Mouse (Mus musculus) hindbrain, embryonic 11.5 days (tissue): ENCODE data around the gene Ubtd1. TPM values are rescaled to one million over a fixed set of nuclear protein-coding genes. Genes with fewer than 3 reads are reported as not detected.

Experiments used
- ATAC-seq: fragments of 200-750 bp; cut with Nextera tagmentation; 2 replicates; pipeline ENCODE4 v1.8.0; 2017; ENCODE audit warnings: mild to moderate bottlenecking, moderate TSS enrichment, moderate library complexity; ENCODE audit not compliant: low FRiP score
- DNase-seq: peaks from one replicate; pipeline ENCODE4 v3.0.0-alpha.2; 2015; ENCODE audit warnings: low spot score
- H3K27ac ChIP-seq: fragments of 300-500 bp; sonication (generic); 2 replicates; pipeline ENCODE4 v1.5.1; 2014; ENCODE audit warnings: mild to moderate bottlenecking, low read depth, low read length
- H3K27me3 ChIP-seq: fragments of 300-500 bp; sonication (generic); 2 replicates; pipeline ENCODE4 v1.6.1; 2014; ENCODE audit warnings: mild to moderate bottlenecking, low read length, moderate library complexity, mixed read lengths; ENCODE audit not compliant: control insufficient read depth, insufficient read depth
- H3K36me3 ChIP-seq: fragments of 300-500 bp; sonication (generic); 2 replicates; pipeline ENCODE4 v1.6.1; 2014; ENCODE audit warnings: mild to moderate bottlenecking, low read length, moderate library complexity, mixed read lengths; ENCODE audit not compliant: control insufficient read depth, insufficient read depth
- H3K4me1 ChIP-seq: fragments of 300-500 bp; sonication (generic); replicated peaks from 2 replicates; pipeline ENCODE4 v1.6.1; 2014; ENCODE audit warnings: low read length, mixed read lengths; ENCODE audit not compliant: control insufficient read depth, insufficient read depth
- H3K4me2 ChIP-seq: fragments of 300-500 bp; sonication (generic); replicated peaks from 2 replicates; pipeline ENCODE4 v1.6.1; 2014; ENCODE audit warnings: mild to moderate bottlenecking, low read depth, low read length
- H3K4me3 ChIP-seq: fragments of 300-500 bp; sonication (generic); 2 replicates; pipeline ENCODE4 v1.5.1; 2014; ENCODE audit warnings: low read depth, low read length
- H3K9ac ChIP-seq: fragments of 300-500 bp; sonication (generic); 2 replicates; pipeline ENCODE4 v1.6.1; 2014; ENCODE audit warnings: low read depth, low read length
- H3K9me3 ChIP-seq: fragments of 300-500 bp; sonication (generic); 2 replicates; pipeline ENCODE4 v1.6.1; 2016; ENCODE audit warnings: low read length; ENCODE audit not compliant: control insufficient read depth
- WGBS: fragments of 180-500 bp; shearing (Covaris S2); extraction: QIAGEN DNeasy Blood & Tissue Kit; methylation state at CpG from one replicate; pipeline ENCODE4 v1.1.7; 2014; 5-methylcytosine and 5-hydroxymethylcytosine counted together
- polyA plus RNA-seq: library from polyadenylated mRNA; unstranded; fragments of >200 nt; fragmentation: Nextera tagmentation; extraction: Ambion mirVana; gene quantifications from 2 replicates; pipeline ENCODE4 v1.2.1, GENCODE M21; 2014

Gene Ubtd1
- polyA plus RNA-seq, 1 experiment from 2014 or later = 7.7 TPM

GRCm38 (mm10) chr19:41989810-41990209 lies 8.2 kb downstream of the Ubtd1 start:
- Histone ChIP-seq H3K4me3 (no peak overlapping the region), H3K36me3 (no peaks in the 10 kb centered on the region), H3K4me1 (no peaks in the 10 kb centered on the region), H3K4me2 (no peak overlapping the region), H3K9me3 (no peaks in the 10 kb centered on the region), H3K9ac (no peak overlapping the region), H3K27me3 (no peaks in the 10 kb centered on the region), H3K27ac (no peak overlapping the region)
- DNase-seq (no peak), ATAC-seq (no peak)
- WGBS = 85% methylated on average over 6 of the region's 6 CpGs

GRCm38 (mm10) chr19:41991926-41992477 lies 10.4 kb downstream of the Ubtd1 start:
- no peak overlapping the region for H3K4me3 ChIP-seq
- DNase-seq = no peak
- no peaks in the 10 kb centered on the region for H3K4me1 ChIP-seq
- 28% methylated on average over 6 of the region's 6 CpGs for WGBS
- ATAC-seq = no peak
- no peak overlapping the region for H3K4me2 ChIP-seq
- no peaks in the 10 kb centered on the region for H3K27me3 ChIP-seq
- H3K9ac ChIP-seq = no peak overlapping the region
- no peak overlapping the region for H3K27ac ChIP-seq
- no peaks in the 10 kb centered on the region for H3K9me3 ChIP-seq
- H3K36me3 ChIP-seq = no peaks in the 10 kb centered on the region

- Histone ChIP-seq H3K27me3 (no peaks in the 10 kb centered on the region), H3K4me1 (no peaks in the 10 kb centered on the region), H3K27ac (no peak overlapping the region), H3K4me2 (no peak overlapping the region), H3K4me3 (no peak overlapping the region), H3K36me3 (no peaks in the 10 kb centered on the region), H3K9ac (no peak overlapping the region), H3K9me3 (no peaks in the 10 kb centered on the region)
- ATAC-seq = no peak
- no peak for DNase-seq
- WGBS = 93% methylated on average over 2 of the region's 2 CpGs
Observed at GRCm38 (mm10) chr19:41992971-41993370, 11.4 kb downstream of the Ubtd1 start.

- Histone ChIP-seq H3K4me1 (no peaks in the 10 kb centered on the region), H3K27ac (no peak overlapping the region), H3K27me3 (no peaks in the 10 kb centered on the region), H3K36me3 (no peaks in the 10 kb centered on the region), H3K4me2 (no peak overlapping the region), H3K9me3 (no peaks in the 10 kb centered on the region), H3K9ac (no peak overlapping the region), H3K4me3 (no peak overlapping the region)
- ATAC-seq (no peak), DNase-seq (no peak)
- WGBS = 88% methylated on average over 6 of the region's 6 CpGs
Observed at GRCm38 (mm10) chr19:41993484-41993883, 11.9 kb downstream of the Ubtd1 start.

GRCm38 (mm10) chr19:41994023-41994422 lies 12.5 kb downstream of the Ubtd1 start:
- Histone ChIP-seq H3K9ac (no peak overlapping the region), H3K36me3 (no peaks in the 10 kb centered on the region), H3K9me3 (no peaks in the 10 kb centered on the region), H3K27me3 (no peaks in the 10 kb centered on the region), H3K4me1 (no peaks in the 10 kb centered on the region), H3K4me3 (no peak overlapping the region), H3K27ac (no peak overlapping the region), H3K4me2 (no peak overlapping the region)
- 93% methylated on average over 7 of the region's 7 CpGs for WGBS
- no peak for ATAC-seq
- no peak for DNase-seq

GRCm38 (mm10) chr19:41995483-41995882 lies 13.9 kb downstream of the Ubtd1 start:
- Histone ChIP-seq H3K4me2 (no peak overlapping the region), H3K4me1 (no peaks in the 10 kb centered on the region), H3K27ac (no peak overlapping the region), H3K4me3 (no peak overlapping the region), H3K9me3 (no peaks in the 10 kb centered on the region), H3K36me3 (no peaks in the 10 kb centered on the region), H3K9ac (no peak overlapping the region), H3K27me3 (no peaks in the 10 kb centered on the region)
- ATAC-seq (no peak), DNase-seq (no peak)
- 48% methylated on average over 1 of the region's 1 CpGs for WGBS

- Histone ChIP-seq H3K9ac (no peak overlapping the region), H3K36me3 (no peaks in the 10 kb centered on the region), H3K27ac (no peak overlapping the region), H3K4me3 (no peak overlapping the region), H3K9me3 (no peaks in the 10 kb centered on the region), H3K4me1 (no peaks in the 10 kb centered on the region), H3K27me3 (no peaks in the 10 kb centered on the region), H3K4me2 (no peak overlapping the region)
- 89% methylated on average over 10 of the region's 10 CpGs for WGBS
- DNase-seq = no peak
- ATAC-seq = no peak
Observed at GRCm38 (mm10) chr19:41997090-41997489, 15.5 kb downstream of the Ubtd1 start.

- H3K4me1 ChIP-seq = no peaks in the 10 kb centered on the region
- WGBS = 91% methylated on average over 9 of the region's 9 CpGs
Observed at GRCm38 (mm10) chr19:41998770-41999548, 17.4 kb downstream of the Ubtd1 start.

GRCm38 (mm10) chr19:41999688-42000283 lies 18.2 kb downstream of the Ubtd1 start:
- H3K4me3 ChIP-seq = no peak overlapping the region
- no peaks in the 10 kb centered on the region for H3K27me3 ChIP-seq
- H3K36me3 ChIP-seq = no peaks in the 10 kb centered on the region
- no peaks in the 10 kb centered on the region for H3K4me1 ChIP-seq
- WGBS = 88% methylated on average over 4 of the region's 4 CpGs
- no peak overlapping the region for H3K27ac ChIP-seq
- no peak overlapping the region for H3K9ac ChIP-seq
- ATAC-seq = no peak
- H3K9me3 ChIP-seq = no peaks in the 10 kb centered on the region
- no peak for DNase-seq
- H3K4me2 ChIP-seq = no peak overlapping the region

More at GRCm38 (mm10) chr19:41998770-41999548, 17.4 kb downstream of the Ubtd1 start:
- Histone ChIP-seq H3K4me3 (no peak overlapping the region), H3K27ac (no peak overlapping the region), H3K4me2 (no peak overlapping the region), H3K36me3 (no peaks in the 10 kb centered on the region), H3K27me3 (no peaks in the 10 kb centered on the region), H3K9ac (no peak overlapping the region), H3K9me3 (no peaks in the 10 kb centered on the region)
- no peak for ATAC-seq
- DNase-seq = no peak
